Mouse (Mus musculus) mouse embryonic stem cell (cell line): ENCODE results near the gene Anks3.

Experiments used
- in situ Hi-C, 2 experiments: fragments of 300-500 bp; cut with MboI; formaldehyde crosslinking; loops; 1 replicate in 1 of 2; 3 replicates in 1 of 2; pipeline ENCODE4 v1.14.3; 2019 to 2020; ENCODE audit warnings: low sequenced_read_pairs in 2 of 2, low pct_unique_long_range_greater_than_20kb in 1 of 2, mixed read lengths in 1 of 2; ENCODE audit not compliant: unreplicated experiment in 1 of 2

Anks3 gene

GRCm38 (mm10) chr16:4937351-4938190 lies 26.4 kb downstream of the Anks3 start:
- in situ Hi-C loops: no loop called here

- in situ Hi-C loops: no loop called here
These were observed 27.9 kb downstream of the Anks3 start for GRCm38 (mm10) chr16:4935931-4936703.

GRCm38 (mm10) chr16:4935430-4935829 lies 28.6 kb downstream of the Anks3 start:
- in situ Hi-C loops: no loop called here

- in situ Hi-C loops: no loop called here
These were observed 31.6 kb downstream of the Anks3 start for GRCm38 (mm10) chr16:4932429-4932828.

GRCm38 (mm10) chr16:4928474-4928873 lies 35.5 kb downstream of the Anks3 start:
- in situ Hi-C loops: no loop called here

GRCm38 (mm10) chr16:4927967-4928366 lies 36.0 kb downstream of the Anks3 start:
- in situ Hi-C loops: no loop called here

GRCm38 (mm10) chr16:4923996-4924395 lies 40.0 kb downstream of the Anks3 start:
- in situ Hi-C loops: no loop called here

- in situ Hi-C loops: no loop called here
These were observed 41.5 kb downstream of the Anks3 start for GRCm38 (mm10) chr16:4922481-4922880.

- in situ Hi-C loops: no loop called here
These were observed 43.4 kb downstream of the Anks3 start for GRCm38 (mm10) chr16:4920556-4920955.

GRCm38 (mm10) chr16:4916608-4917007 lies 47.4 kb downstream of the Anks3 start:
- in situ Hi-C loops: no loop called here

- in situ Hi-C loops: no loop called here
These were observed 48.1 kb downstream of the Anks3 start for GRCm38 (mm10) chr16:4915931-4916330.

- in situ Hi-C loops: no loop called here
These were observed 49.9 kb downstream of the Anks3 start for GRCm38 (mm10) chr16:4913783-4914735.

- in situ Hi-C loops: no loop called here
These were observed 50.9 kb downstream of the Anks3 start for GRCm38 (mm10) chr16:4912907-4913782.

- in situ Hi-C loops: no loop called here
These were observed 51.8 kb downstream of the Anks3 start for GRCm38 (mm10) chr16:4912074-4912648.

GRCm38 (mm10) chr16:4910758-4911157 lies 53.2 kb downstream of the Anks3 start:
- in situ Hi-C loops: no loop called here

- in situ Hi-C loops: no loop called here
These were observed 54.3 kb downstream of the Anks3 start for GRCm38 (mm10) chr16:4909745-4910144.

GRCm38 (mm10) chr16:4907972-4908371 lies 56.0 kb downstream of the Anks3 start:
- in situ Hi-C loops: no loop called here
